Mouse (Mus musculus) CH12.LX (cell line): ENCODE measurements at regions not wholly inside any gene's neighbourhood (a gene's known extent, or its start where the extent isn't known, plus 50 kb on each side); places are given as distances from the start of the nearest gene placed in this dataset.

Experiments used
- DNase-seq: peaks from one replicate; pipeline ENCODE4 v3.0.0-alpha.2; 2013; ENCODE audit errors: extremely low read depth
- H3K27ac ChIP-seq: 2 replicates; pipeline ENCODE4 v1.5.1; 2012; ENCODE audit warnings: low read depth, mild to moderate bottlenecking, control low read depth, moderate library complexity; ENCODE audit not compliant: insufficient read depth
- H3K27me3 ChIP-seq: replicated peaks from 2 replicates; pipeline ENCODE3; 2012; ENCODE audit warnings: inconsistent platforms
- H3K36me3 ChIP-seq, 2 experiments: replicated peaks in 1 of 2; 2 replicates each; pipeline versions ENCODE3 to v1.6.1; 2012; ENCODE audit warnings: inconsistent platforms in 1 of 2, low read length in 1 of 2, mild to moderate bottlenecking in 1 of 2, mixed read lengths in 1 of 2, moderate library complexity in 1 of 2; ENCODE audit not compliant: control insufficient read depth in 1 of 2, insufficient read depth in 1 of 2
- H3K4me1 ChIP-seq, 2 experiments: 2 replicates each; pipeline ENCODE4 v1.6.1; 2012; ENCODE audit warnings: inconsistent platforms in 1 of 2, moderate library complexity in 1 of 2; ENCODE audit not compliant: insufficient read depth in 2 of 2, control insufficient read depth in 1 of 2
- H3K4me2 ChIP-seq: 2 replicates; pipeline ENCODE4 v1.6.1; 2012; ENCODE audit warnings: low read depth, mild to moderate bottlenecking, control low read depth; ENCODE audit not compliant: poor library complexity, insufficient read depth, severe bottlenecking
- H3K4me3 ChIP-seq, 3 experiments: fragments of 150-350 bp in 1 of 3; sonication (generic) in 1 of 3; replicated peaks in 1 of 3; 2 replicates each; pipeline versions ENCODE3 to v1.5.1; 2011 to 2012; ENCODE audit warnings: low read depth in 2 of 3, low read length in 2 of 3, mild to moderate bottlenecking in 2 of 3, moderate library complexity in 2 of 3, control low read depth in 1 of 3, improper control_type of control experiment in 1 of 3, inconsistent platforms in 1 of 3, mixed read lengths in 1 of 3; ENCODE audit not compliant: poor library complexity in 1 of 3
- H3K79me2 ChIP-seq: replicated peaks from 2 replicates; pipeline ENCODE4 v1.6.1; 2012; ENCODE audit warnings: mild to moderate bottlenecking, moderate library complexity; ENCODE audit not compliant: control insufficient read depth, poor library complexity, insufficient read depth, severe bottlenecking; ENCODE audit errors: extremely low read depth
- H3K9ac ChIP-seq: 2 replicates; pipeline ENCODE4 v1.6.1; 2012; ENCODE audit warnings: low read depth, mild to moderate bottlenecking, control low read depth, moderate library complexity; ENCODE audit not compliant: insufficient read depth
- H3K9me3 ChIP-seq: replicated peaks from 2 replicates; pipeline ENCODE3; 2012; ENCODE audit warnings: low read length, inconsistent platforms, mixed read lengths
- BHLHE40 ChIP-seq: IDR thresholded peaks from 2 replicates; pipeline ENCODE4 v1.6.1; 2011; ENCODE audit warnings: mild to moderate bottlenecking, low read depth, low read length, improper control_type of control experiment
- CHD1 ChIP-seq: IDR thresholded peaks from 2 replicates; pipeline ENCODE4 v1.6.1; 2012; ENCODE audit warnings: low read depth, low read length, improper control_type of control experiment, inconsistent platforms
- CHD2 ChIP-seq: IDR thresholded peaks from 2 replicates; pipeline ENCODE4 v1.6.1; 2011; ENCODE audit warnings: low read length, improper control_type of control experiment
- ELF1 ChIP-seq: IDR thresholded peaks from 2 replicates; pipeline ENCODE4 v1.6.1; 2014; ENCODE audit warnings: low read depth, mild to moderate bottlenecking, inconsistent platforms, low read length, improper control_type of control experiment
- ETS1 ChIP-seq: conservative IDR thresholded peaks from 2 replicates; pipeline ENCODE4 v1.6.1; 2012; ENCODE audit warnings: low read depth, mild to moderate bottlenecking, inconsistent platforms, low read length, improper control_type of control experiment, moderate library complexity
- IRF4 ChIP-seq: IDR thresholded peaks from 2 replicates; pipeline ENCODE4 v1.6.1; 2014; ENCODE audit warnings: low read depth, mild to moderate bottlenecking, inconsistent platforms, low read length, improper control_type of control experiment
- KAT2A ChIP-seq: IDR thresholded peaks from 2 replicates; pipeline ENCODE4 v1.6.1; 2012; ENCODE audit warnings: low read length, improper control_type of control experiment, inconsistent platforms; ENCODE audit not compliant: insufficient replicate concordance
- MAX ChIP-seq: IDR thresholded peaks from 2 replicates; pipeline ENCODE4 v1.6.1; 2011; ENCODE audit warnings: low read length, improper control_type of control experiment
- MXI1 ChIP-seq: IDR thresholded peaks from 2 replicates; pipeline ENCODE4 v1.6.1; 2011; ENCODE audit warnings: mild to moderate bottlenecking, low read depth, low read length, improper control_type of control experiment
- NELFE ChIP-seq: IDR thresholded peaks from 2 replicates; pipeline ENCODE4 v1.6.1; 2011; ENCODE audit warnings: low read depth, low read length, improper control_type of control experiment
- NRF1 ChIP-seq: IDR thresholded peaks from 2 replicates; pipeline ENCODE4 v1.6.1; 2014; ENCODE audit warnings: low read depth, mild to moderate bottlenecking, inconsistent platforms, low read length, improper control_type of control experiment, moderate library complexity
- PAX5 ChIP-seq: IDR thresholded peaks from 2 replicates; pipeline ENCODE4 v1.6.1; 2012; ENCODE audit warnings: low read length, inconsistent platforms, mixed read lengths
- POLR2A ChIP-seq: IDR thresholded peaks from 2 replicates; pipeline ENCODE4 v1.6.1; 2011; ENCODE audit warnings: low read depth, mild to moderate bottlenecking, improper control_type of control experiment, low read length
- RCOR1 ChIP-seq: conservative IDR thresholded peaks from 2 replicates; pipeline ENCODE4 v1.6.1; 2012; ENCODE audit warnings: low read depth, mild to moderate bottlenecking, inconsistent platforms, low read length, improper control_type of control experiment
- SMC3 ChIP-seq: IDR thresholded peaks from 2 replicates; pipeline ENCODE4 v1.6.1; 2011; ENCODE audit warnings: low read depth, low read length, improper control_type of control experiment
- TCF12 ChIP-seq: IDR thresholded peaks from 2 replicates; pipeline ENCODE4 v1.6.1; 2014; ENCODE audit warnings: low read depth, mild to moderate bottlenecking, inconsistent platforms, low read length, improper control_type of control experiment
- ZC3H11A ChIP-seq: IDR thresholded peaks from 2 replicates; pipeline ENCODE4 v1.6.1; 2012; ENCODE audit warnings: low read depth, mild to moderate bottlenecking, inconsistent platforms, low read length, improper control_type of control experiment
- ZMIZ1 ChIP-seq: IDR thresholded peaks from 2 replicates; pipeline ENCODE4 v1.6.1; 2012; ENCODE audit warnings: low read depth, mild to moderate bottlenecking, inconsistent platforms, low read length, improper control_type of control experiment
- dilution Hi-C: fragments of 300-500 bp; cut with MboI; formaldehyde crosslinking; loops from 2 replicates; pipeline ENCODE4 v1.14.3; 2020; ENCODE audit warnings: low sequenced_read_pairs; ENCODE audit not compliant: extremely low pct_unique_long_range_greater_than_20kb, extremely low pct_ligation_motif_present
- in situ Hi-C: fragments of 300-500 bp; cut with MboI; formaldehyde crosslinking; loops from 3 replicates; pipeline ENCODE4 v1.14.3; 2019; ENCODE audit warnings: low sequenced_read_pairs, low pct_ligation_motif_present, low pct_unique_long_range_greater_than_20kb, mixed read lengths

- in situ Hi-C loops = no loop called here
- TF ChIP-seq PAX5 (no peak), ZMIZ1 (no peak), NELFE (no peak), SMC3 (no peak)
- Histone ChIP-seq H3K4me1 (no peaks in the 10 kb centered on the region), H3K27ac (no peak overlapping the region), H3K4me3 (no peak overlapping the region), H3K27me3 (no peaks in the 10 kb centered on the region), H3K9ac (no peak overlapping the region), H3K36me3 (no peaks in the 10 kb centered on the region), H3K4me2 (no peak overlapping the region), H3K79me2 (no peaks in the 10 kb centered on the region), H3K9me3 (no peaks in the 10 kb centered on the region)
- dilution Hi-C loops = no loop called here
- DNase-seq = no peak
Measured at GRCm38 (mm10) chr2:43455158-43455873, 99.8 kb upstream of the Kynu start.

GRCm38 (mm10) chr2:43469161-43469560, 86.0 kb upstream of the Kynu start:
- Histone ChIP-seq H3K27me3 (no peaks in the 10 kb centered on the region), H3K27ac (no peak overlapping the region), H3K36me3 (no peaks in the 10 kb centered on the region)
- in situ Hi-C loops = no loop called here
- no peak for TF ChIP-seq ELF1
- TF ChIP-seq, all 38 proteins: peak for 0
- no peak overlapping the region for H3K4me3 ChIP-seq
- no peaks in the 10 kb centered on the region for H3K9me3 ChIP-seq
- no peak overlapping the region for H3K9ac ChIP-seq
- no peak overlapping the region for H3K4me2 ChIP-seq
- no peaks in the 10 kb centered on the region for H3K4me1 ChIP-seq
- DNase-seq = no peak
- dilution Hi-C loops = no loop called here
- H3K79me2 ChIP-seq = no peaks in the 10 kb centered on the region

GRCm38 (mm10) chr2:43469893-43470292, 85.2 kb upstream of the Kynu start:
- no peak overlapping the region for H3K27ac ChIP-seq
- H3K4me3 ChIP-seq = no peak overlapping the region
- dilution Hi-C loops = no loop called here
- H3K4me1 ChIP-seq = no peaks in the 10 kb centered on the region
- in situ Hi-C loops = no loop called here
- no peaks in the 10 kb centered on the region for H3K36me3 ChIP-seq
- no peaks in the 10 kb centered on the region for H3K27me3 ChIP-seq
- H3K9me3 ChIP-seq = no peaks in the 10 kb centered on the region
- TF ChIP-seq CHD1 = no peak
- no peak for TF ChIP-seq RCOR1
- TF ChIP-seq NRF1 = no peak
- TF ChIP-seq ELF1 = no peak
- TF ChIP-seq IRF4 = no peak
- TF ChIP-seq MXI1 = no peak
- no peak for TF ChIP-seq POLR2A
- no peak for TF ChIP-seq ETS1
- TF ChIP-seq KAT2A = no peak
- no peak for TF ChIP-seq ZC3H11A
- TF ChIP-seq MAX = no peak
- no peak for TF ChIP-seq TCF12
- no peak for TF ChIP-seq CHD2
- TF ChIP-seq BHLHE40 = no peak
- H3K9ac ChIP-seq = no peak overlapping the region
- DNase-seq = no peak
- no peaks in the 10 kb centered on the region for H3K79me2 ChIP-seq
- no peak overlapping the region for H3K4me2 ChIP-seq
